Mouse (Mus musculus) liver, embryonic 11.5 days (tissue): ENCODE results near the gene Gm49354. TPM values are rescaled to one million over a fixed set of nuclear protein-coding genes. Genes with fewer than 3 reads are reported as not detected.

Experiments
- ATAC-seq: fragments of 200-750 bp; cut with Nextera tagmentation; replicated peaks from 2 replicates; pipeline ENCODE4 v1.8.0; 2017; ENCODE audit warnings: moderate number of reproducible peaks, mild to moderate bottlenecking, moderate TSS enrichment, moderate library complexity; ENCODE audit not compliant: low FRiP score
- DNase-seq: peaks from one replicate; pipeline ENCODE4 v3.0.0-alpha.2; 2017; ENCODE audit warnings: low spot score
- H3K27ac ChIP-seq: fragments of 300-500 bp; sonication (generic); 2 replicates; pipeline ENCODE4 v1.5.1; 2014; ENCODE audit warnings: mild to moderate bottlenecking, low read depth, low read length, control low read depth
- H3K27me3 ChIP-seq: fragments of 300-500 bp; sonication (generic); replicated peaks from 2 replicates; pipeline ENCODE4 v1.6.1; 2014; ENCODE audit warnings: low read length, mixed read lengths; ENCODE audit not compliant: control insufficient read depth, insufficient read depth
- H3K36me3 ChIP-seq: fragments of 300-500 bp; sonication (generic); 2 replicates; pipeline ENCODE4 v1.6.1; 2014; ENCODE audit warnings: mild to moderate bottlenecking, low read length, moderate library complexity, mixed read lengths; ENCODE audit not compliant: control insufficient read depth, insufficient read depth
- H3K4me1 ChIP-seq: fragments of 300-500 bp; sonication (generic); replicated peaks from 2 replicates; pipeline ENCODE4 v1.6.1; 2014; ENCODE audit warnings: low read length, mixed read lengths; ENCODE audit not compliant: control insufficient read depth, insufficient read depth
- H3K4me2 ChIP-seq: fragments of 300-500 bp; sonication (generic); 2 replicates; pipeline ENCODE4 v1.6.1; 2014; ENCODE audit warnings: mild to moderate bottlenecking, control low read depth, moderate library complexity
- H3K4me3 ChIP-seq: fragments of 300-500 bp; sonication (generic); 2 replicates; pipeline ENCODE4 v1.5.1; 2014; ENCODE audit warnings: low read depth, low read length, control low read depth
- H3K9ac ChIP-seq: fragments of 300-500 bp; sonication (generic); 2 replicates; pipeline ENCODE4 v1.6.1; 2014; ENCODE audit warnings: low read depth, low read length, control low read depth
- H3K9me3 ChIP-seq: fragments of 300-500 bp; sonication (generic); 2 replicates; pipeline ENCODE4 v1.6.1; 2016; ENCODE audit warnings: low read length, inconsistent platforms, mixed read lengths; ENCODE audit not compliant: control insufficient read depth
- WGBS: fragments of 180-500 bp; shearing (Covaris S2); extraction: QIAGEN DNeasy Blood & Tissue Kit; methylation state at CpG from one replicate; pipeline ENCODE4 v1.1.7; 2014; 5-methylcytosine and 5-hydroxymethylcytosine counted together
- polyA plus RNA-seq: library from polyadenylated mRNA; unstranded; fragments of >200 nt; fragmentation: Nextera tagmentation; extraction: Ambion mirVana; gene quantifications from 2 replicates; pipeline ENCODE4 v1.2.1, GENCODE M21; 2014

Gene Gm49354
- not detected in 2 replicates for polyA plus RNA-seq

- H3K36me3 ChIP-seq: peaks cover 78% of the 10 kb centered on the region
- no peak for ATAC-seq
- no peak within 1 kb of the TSS for H3K27ac ChIP-seq
Observed at GRCm38 (mm10) chr13:59782145-59782544, at the start of gene Gm49354. Gene Gm49354, minus strand, starts transcription at chr13:59782245.

GRCm38 (mm10) chr13:59825966-59826365, 43.9 kb upstream of the Gm49354 start:
- H3K4me2 ChIP-seq: no peak overlapping the region
- no peaks in the 10 kb centered on the region for H3K27me3 ChIP-seq
- peaks cover 6% of the 10 kb centered on the region for H3K4me1 ChIP-seq
- no peak for ATAC-seq
- DNase-seq: no peak
- no peak overlapping the region for H3K4me3 ChIP-seq
- no peak overlapping the region for H3K9ac ChIP-seq
- H3K36me3 ChIP-seq: 0 out of 2 replicates have a peak, but pooled peaks cover 5% of the 10 kb centered on the region
- no peak overlapping the region for H3K27ac ChIP-seq
- no peaks in the 10 kb centered on the region for H3K9me3 ChIP-seq

More at GRCm38 (mm10) chr13:59782145-59782544, at the start of gene Gm49354:
- Histone ChIP-seq H3K4me1 (no peaks in the 10 kb centered on the region), H3K27me3 (no peaks in the 10 kb centered on the region), H3K9ac (no peak within 1 kb of the TSS), H3K4me2 (no peak within 1 kb of the TSS), H3K4me3 (no peak within 1 kb of the TSS), H3K9me3 (no peaks in the 10 kb centered on the region)
- WGBS: 73% methylated on average over 7 of the region's 7 CpGs
- DNase-seq: no peak

- peak within 1 kb of the TSS; percentile 75 for H3K9ac ChIP-seq
- H3K27me3 ChIP-seq: no peaks in the 10 kb centered on the region
- DNase-seq (peak; percentile 91), ATAC-seq (peak; percentile 96)
- 0% methylated on average over 97 of the region's 100 CpGs for WGBS
- H3K4me1 ChIP-seq: peaks cover 27% of the 10 kb centered on the region
- peak within 1 kb of the TSS; percentile 82 for H3K4me2 ChIP-seq
- H3K9me3 ChIP-seq: no peaks in the 10 kb centered on the region
- H3K36me3 ChIP-seq: peaks cover 9% of the 10 kb centered on the region
- peak within 1 kb of the TSS; percentile 79 for H3K27ac ChIP-seq
- H3K4me3 ChIP-seq: peak within 1 kb of the TSS; percentile 78
Observed at GRCm38 (mm10) chr13:59822507-59823462, 40.7 kb upstream of the Gm49354 start, which contains the start of gene Tut7. Gene Tut7, minus strand, starts transcription at chr13:59823147.

- Histone ChIP-seq H3K9ac (peak overlapping the region; percentile 64), H3K27me3 (no peaks in the 10 kb centered on the region), H3K4me1 (peaks cover 30% of the 10 kb centered on the region), H3K36me3 (peaks cover 15% of the 10 kb centered on the region), H3K27ac (peak overlapping the region; percentile 45; the same call in 1 of the 2 replicates), H3K9me3 (no peaks in the 10 kb centered on the region), H3K4me3 (peak overlapping the region; percentile 78), H3K4me2 (peak overlapping the region; percentile 82)
- no peak for ATAC-seq
- DNase-seq: no peak
- WGBS: 32% methylated on average over 3 of the region's 3 CpGs
Observed at GRCm38 (mm10) chr13:59820836-59821235, 38.8 kb upstream of the Gm49354 start.

- no peak overlapping the region for H3K27ac ChIP-seq
- ATAC-seq (no peak), DNase-seq (no peak)
- WGBS: 68% methylated on average over 4 of the region's 4 CpGs
- H3K36me3 ChIP-seq: peaks cover 20% of the 10 kb centered on the region
- no peaks in the 10 kb centered on the region for H3K27me3 ChIP-seq
- no peaks in the 10 kb centered on the region for H3K9me3 ChIP-seq
- peak overlapping the region; percentile 55 for H3K9ac ChIP-seq
- H3K4me3 ChIP-seq: peak overlapping the region; percentile 78
- H3K4me1 ChIP-seq: peaks cover 34% of the 10 kb centered on the region
- H3K4me2 ChIP-seq: peak overlapping the region; percentile 82
Observed at GRCm38 (mm10) chr13:59820114-59820513, 38.1 kb upstream of the Gm49354 start.

GRCm38 (mm10) chr13:59817352-59817751, 35.3 kb upstream of the Gm49354 start:
- WGBS: 78% methylated on average over 4 of the region's 4 CpGs
- peaks cover 29% of the 10 kb centered on the region for H3K36me3 ChIP-seq
- H3K9me3 ChIP-seq: no peaks in the 10 kb centered on the region
- no peaks in the 10 kb centered on the region for H3K27me3 ChIP-seq
- ATAC-seq: no peak
- H3K9ac ChIP-seq: 0 out of 2 replicates have a peak overlapping the region, but pooled peaks have one; percentile 15
- H3K4me2 ChIP-seq: peak overlapping the region; percentile 82
- no peak for DNase-seq
- no peak overlapping the region for H3K4me3 ChIP-seq
- H3K27ac ChIP-seq: no peak overlapping the region
- H3K4me1 ChIP-seq: peaks cover 41% of the 10 kb centered on the region

- Histone ChIP-seq H3K9me3 (no peaks in the 10 kb centered on the region), H3K4me1 (peaks cover 30% of the 10 kb centered on the region), H3K27me3 (no peaks in the 10 kb centered on the region), H3K4me2 (peak overlapping the region; percentile 67), H3K4me3 (peak overlapping the region; percentile 29), H3K9ac (peak overlapping the region; percentile 61), H3K36me3 (peaks cover 46% of the 10 kb centered on the region), H3K27ac (peak overlapping the region; percentile 96)
- peak; percentile 67 for DNase-seq
- ATAC-seq: peak; percentile 99
- WGBS: 34% methylated on average over 6 of the region's 6 CpGs
Observed at GRCm38 (mm10) chr13:59814109-59814591, 32.1 kb upstream of the Gm49354 start.

GRCm38 (mm10) chr13:59811581-59811980, 29.5 kb upstream of the Gm49354 start:
- Histone ChIP-seq H3K4me3 (no peak overlapping the region), H3K9me3 (no peaks in the 10 kb centered on the region), H3K4me1 (peaks cover 12% of the 10 kb centered on the region), H3K27ac (no peak overlapping the region), H3K9ac (no peak overlapping the region), H3K4me2 (no peak overlapping the region), H3K36me3 (peaks cover 59% of the 10 kb centered on the region), H3K27me3 (no peaks in the 10 kb centered on the region)
- WGBS: 97% methylated on average over 3 of the region's 3 CpGs
- DNase-seq (no peak), ATAC-seq (no peak)
